In the genomic region with DNA sequence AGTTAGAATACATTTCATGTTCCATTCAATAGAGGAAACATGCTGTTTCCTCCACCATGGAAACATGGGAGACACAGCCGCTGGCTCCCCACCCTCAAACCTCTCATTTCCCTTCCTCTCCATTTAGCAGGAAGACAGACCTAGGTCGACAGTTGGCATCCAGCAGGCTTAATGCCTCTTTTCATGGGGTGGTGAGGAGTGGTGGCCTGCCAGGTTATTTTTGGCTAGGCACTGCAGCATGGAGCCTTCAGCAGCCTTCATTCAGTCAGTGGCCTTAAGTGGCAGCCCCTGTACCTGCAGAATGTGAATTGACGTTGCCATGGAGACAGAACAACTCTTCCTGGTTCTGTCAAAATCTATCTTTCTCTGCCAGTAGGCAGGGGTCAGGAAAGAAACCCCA, we compare ENCODE assay signal across 14 mouse cellular contexts.
DNase-seq lines count a peak whose midpoint lies in the region; ATAC-seq lines count a peak whose summit lies in the region.
"Had no signal": no experiment of that assay in that cellular context is flagged by ENCODE, and none has a peak within 500 bp of the region (broad histone marks: within the 10 kb centered on the region; RNA-seq: fewer than 3 reads in every experiment).

No protein-coding gene starts in this region.

- DNase-seq in heart, adult 11 months, result peak; percentile 63
- no peak for DNase-seq in heart, postnatal 36 days
- no peak for DNase-seq in neural tube, embryonic 10.5 days (ENCODE audit: extremely low spot score, low spot score)
- DNase-seq in hindbrain, embryonic 14.5 days (ENCODE audit: low spot score), result no peak
- peak; percentile 81 for DNase-seq in retina, postnatal 1 day
- no peak for DNase-seq in frontal cortex, adult 2 months (ENCODE audit: extremely low spot score in 1 of 2, low spot score in 1 of 2)
- DNase-seq: kidney, adult 11 months; liver; lung, adult 2 months; thymus, postnatal 36 days had no signal

- WGBS in neural tube, embryonic 13.5 days, result 58% methylated on average over 3 of the region's 3 CpGs
- 43% methylated on average over 3 of the region's 3 CpGs for WGBS in hindbrain, embryonic 14.5 days

- intact Hi-C loops in heart, postnatal 36 days (cut with DNase I), result no loop called here

- H3K27me3 ChIP-seq in neural tube, embryonic 13.5 days, result no peaks in the 10 kb centered on the region
- no peaks in the 10 kb centered on the region for H3K27me3 ChIP-seq in hindbrain, embryonic 14.5 days (ENCODE audit: control insufficient read depth, insufficient read depth, low read length)
- H3K27me3 ChIP-seq: embryonic facial prominence, embryonic 15.5 days had no signal

- H3K36me3 ChIP-seq in neural tube, embryonic 13.5 days, result no peaks in the 10 kb centered on the region
- H3K36me3 ChIP-seq in hindbrain, embryonic 14.5 days (replicated peaks; ENCODE audit: control insufficient read depth, insufficient read depth), result no peaks in the 10 kb centered on the region
- H3K36me3 ChIP-seq: embryonic facial prominence, embryonic 15.5 days had no signal

- H3K27ac ChIP-seq in neural tube, embryonic 13.5 days (replicated peaks), result no peak overlapping the region; the same call in 1 of the 2 replicates
- peak overlapping the region; percentile 73 for H3K27ac ChIP-seq in hindbrain, embryonic 14.5 days
- H3K27ac ChIP-seq: embryonic facial prominence, embryonic 15.5 days had no signal

- no peaks in the 10 kb centered on the region for H3K9me3 ChIP-seq in neural tube, embryonic 13.5 days
- H3K9me3 ChIP-seq in hindbrain, embryonic 14.5 days (ENCODE audit: control insufficient read depth, low read length), result no peaks in the 10 kb centered on the region
- H3K9me3 ChIP-seq: embryonic facial prominence, embryonic 15.5 days had no signal

- H3K4me1 ChIP-seq in neural tube, embryonic 13.5 days (replicated peaks), result peaks cover 8% of the 10 kb centered on the region
- H3K4me1 ChIP-seq in hindbrain, embryonic 14.5 days (replicated peaks; ENCODE audit: control insufficient read depth, insufficient read depth, low read length), result peaks cover 11% of the 10 kb centered on the region
- H3K4me1 ChIP-seq: embryonic facial prominence, embryonic 15.5 days had no signal

- H3K4me3 ChIP-seq in neural tube, embryonic 13.5 days, result no peak overlapping the region
- H3K4me3 ChIP-seq in hindbrain, embryonic 14.5 days (replicated peaks; ENCODE audit: low read length), result no peak overlapping the region
- H3K4me3 ChIP-seq: embryonic facial prominence, embryonic 15.5 days had no signal

- ATAC-seq in neural tube, embryonic 13.5 days (ENCODE audit: low read depth), result 0 out of 2 replicates have a peak, but pooled peaks have one; percentile 27
- ATAC-seq in hindbrain, embryonic 14.5 days (ENCODE audit: low FRiP score), result no peak
- ATAC-seq: activated CD4-positive, CD25-positive, alpha-beta regulatory T cell, adult 4 months; CD4-positive, CD25-positive, alpha-beta regulatory T cell, adult 4 months had no signal

- no peak overlapping the region for H3K4me2 ChIP-seq in neural tube, embryonic 13.5 days
- H3K4me2 ChIP-seq in hindbrain, embryonic 14.5 days (replicated peaks), result 0 out of 2 replicates have a peak overlapping the region, but pooled peaks have one; percentile 6
- H3K4me2 ChIP-seq: embryonic facial prominence, embryonic 15.5 days had no signal

- no peak overlapping the region for H3K9ac ChIP-seq in neural tube, embryonic 13.5 days
- no peak overlapping the region; the same call in 1 of the 2 replicates for H3K9ac ChIP-seq in hindbrain, embryonic 14.5 days
- H3K9ac ChIP-seq: embryonic facial prominence, embryonic 15.5 days had no signal

Comparison
In these comparisons a context has a peak if more than half of its experiments do, and no peak if none do; other contexts are left out.
1. DNase-seq: peak in heart, adult 11 months (single experiment) and retina, postnatal 1 day (single experiment); none in heart, postnatal 36 days (0 of 2), neural tube, embryonic 10.5 days (single experiment), hindbrain, embryonic 14.5 days (single experiment) and frontal cortex, adult 2 months (0 of 2).